Mouse (Mus musculus): Measurements from ENCODE around the gene Gm45902. TPM values are rescaled to one million over a fixed set of nuclear protein-coding genes. Genes with fewer than 3 reads are reported as not detected.
A peak's percentile ranks its signal among the peaks of the same experiment; 100 is the strongest.

Gene Gm45902
- polyA plus RNA-seq, 1 experiment from 2014 or later, result 3.9 TPM

- Histone ChIP-seq H3K27ac (replicated peaks; ENCODE audit: low read depth, low read length) (no peak overlapping the region), H3K36me3 (ENCODE audit: control insufficient read depth, insufficient read depth, low read length) (peaks cover 67% of the 10 kb centered on the region), H3K4me1 (ENCODE audit: control insufficient read depth, insufficient read depth, low read length) (no peaks in the 10 kb centered on the region), H3K27me3 (replicated peaks; ENCODE audit: control insufficient read depth, insufficient read depth, low read length) (no peaks in the 10 kb centered on the region), H3K4me3 (ENCODE audit: low read depth, low read length) (no peak overlapping the region), H3K9me3 (ENCODE audit: control insufficient read depth, low read length) (no peaks in the 10 kb centered on the region), H3K4me2 (ENCODE audit: low read depth, low read length) (no peak overlapping the region), H3K9ac (ENCODE audit: low read depth, low read length) (no peak overlapping the region)
- DNase-seq (ENCODE audit: low spot score) (no peak), ATAC-seq (ENCODE audit: low read depth) (no peak)
- 89% methylated on average over 6 of the region's 6 CpGs for WGBS
Measured at GRCm38 (mm10) chr2:3499543-3499942, 13.0 kb downstream of the Gm45902 start.

- no peaks in the 10 kb centered on the region for H3K9me3 ChIP-seq (ENCODE audit: control insufficient read depth, low read length)
- WGBS, result 91% methylated on average over 3 of the region's 3 CpGs
- no peak overlapping the region for H3K27ac ChIP-seq (replicated peaks; ENCODE audit: low read depth, low read length)
- no peak for DNase-seq (ENCODE audit: low spot score)
- H3K4me1 ChIP-seq (ENCODE audit: control insufficient read depth, insufficient read depth, low read length), result no peaks in the 10 kb centered on the region
- no peak overlapping the region for H3K4me2 ChIP-seq (ENCODE audit: low read depth, low read length)
- ATAC-seq (ENCODE audit: low read depth), result no peak
- H3K27me3 ChIP-seq (replicated peaks; ENCODE audit: control insufficient read depth, insufficient read depth, low read length), result no peaks in the 10 kb centered on the region
- peaks cover 79% of the 10 kb centered on the region for H3K36me3 ChIP-seq (ENCODE audit: control insufficient read depth, insufficient read depth, low read length)
- no peak overlapping the region for H3K4me3 ChIP-seq (ENCODE audit: low read depth, low read length)
- H3K9ac ChIP-seq (ENCODE audit: low read depth, low read length), result no peak overlapping the region
Measured at GRCm38 (mm10) chr2:3493833-3494409, 18.7 kb downstream of the Gm45902 start.

GRCm38 (mm10) chr2:3489816-3490215, 22.8 kb downstream of the Gm45902 start:
- H3K4me3 ChIP-seq (ENCODE audit: low read depth, low read length), result no peak overlapping the region
- peaks cover 48% of the 10 kb centered on the region for H3K36me3 ChIP-seq (ENCODE audit: control insufficient read depth, insufficient read depth, low read length)
- H3K9ac ChIP-seq (ENCODE audit: low read depth, low read length), result no peak overlapping the region
- H3K9me3 ChIP-seq (ENCODE audit: control insufficient read depth, low read length), result no peaks in the 10 kb centered on the region
- no peak overlapping the region for H3K4me2 ChIP-seq (ENCODE audit: low read depth, low read length)
- 78% methylated on average over 3 of the region's 3 CpGs for WGBS
- DNase-seq (ENCODE audit: low spot score) (no peak), ATAC-seq (ENCODE audit: low read depth) (no peak)
- no peaks in the 10 kb centered on the region for H3K4me1 ChIP-seq (ENCODE audit: control insufficient read depth, insufficient read depth, low read length)
- H3K27me3 ChIP-seq (replicated peaks; ENCODE audit: control insufficient read depth, insufficient read depth, low read length), result no peaks in the 10 kb centered on the region
- no peak overlapping the region for H3K27ac ChIP-seq (replicated peaks; ENCODE audit: low read depth, low read length)

- WGBS, result 80% methylated on average over 3 of the region's 3 CpGs
- Histone ChIP-seq H3K4me1 (ENCODE audit: control insufficient read depth, insufficient read depth, low read length) (0 out of 2 replicates have a peak, but pooled peaks cover 5% of the 10 kb centered on the region), H3K4me2 (ENCODE audit: low read depth, low read length) (no peak overlapping the region), H3K36me3 (ENCODE audit: control insufficient read depth, insufficient read depth, low read length) (no peaks in the 10 kb centered on the region), H3K27me3 (replicated peaks; ENCODE audit: control insufficient read depth, insufficient read depth, low read length) (no peaks in the 10 kb centered on the region), H3K27ac (replicated peaks; ENCODE audit: low read depth, low read length) (no peak overlapping the region), H3K4me3 (ENCODE audit: low read depth, low read length) (no peak overlapping the region), H3K9ac (ENCODE audit: low read depth, low read length) (no peak overlapping the region), H3K9me3 (ENCODE audit: control insufficient read depth, low read length) (no peaks in the 10 kb centered on the region)
- DNase-seq (ENCODE audit: low spot score) (no peak), ATAC-seq (ENCODE audit: low read depth) (no peak)
Measured at GRCm38 (mm10) chr2:3480239-3480638, 32.4 kb downstream of the Gm45902 start.

- peaks cover 14% of the 10 kb centered on the region for H3K4me1 ChIP-seq (ENCODE audit: control insufficient read depth, insufficient read depth, low read length)
- no peak for DNase-seq (ENCODE audit: low spot score)
- peak overlapping the region; percentile 88; the same call in 1 of the 2 replicates for H3K4me2 ChIP-seq (ENCODE audit: low read depth, low read length)
- H3K4me3 ChIP-seq (ENCODE audit: low read depth, low read length), result peak overlapping the region; percentile 93; the same call in 1 of the 2 replicates
- no peak for ATAC-seq (ENCODE audit: low read depth)
- no peaks in the 10 kb centered on the region for H3K9me3 ChIP-seq (ENCODE audit: control insufficient read depth, low read length)
- no peak overlapping the region for H3K27ac ChIP-seq (replicated peaks; ENCODE audit: low read depth, low read length)
- 48% methylated on average over 3 of the region's 3 CpGs for WGBS
- no peak overlapping the region; the same call in 1 of the 2 replicates for H3K9ac ChIP-seq (ENCODE audit: low read depth, low read length)
- H3K36me3 ChIP-seq (ENCODE audit: control insufficient read depth, insufficient read depth, low read length), result no peaks in the 10 kb centered on the region
- no peaks in the 10 kb centered on the region for H3K27me3 ChIP-seq (replicated peaks; ENCODE audit: control insufficient read depth, insufficient read depth, low read length)
Measured at GRCm38 (mm10) chr2:3475746-3476251, 36.8 kb downstream of the Gm45902 start.

- peak; percentile 98 for ATAC-seq (ENCODE audit: low read depth)
- H3K9ac ChIP-seq (ENCODE audit: low read depth, low read length), result peak within 1 kb of the TSS; percentile 82
- peak within 1 kb of the TSS; percentile 88 for H3K4me2 ChIP-seq (ENCODE audit: low read depth, low read length)
- 0% methylated on average over 30 of the region's 42 CpGs for WGBS
- H3K9me3 ChIP-seq (ENCODE audit: control insufficient read depth, low read length), result no peaks in the 10 kb centered on the region
- H3K27me3 ChIP-seq (replicated peaks; ENCODE audit: control insufficient read depth, insufficient read depth, low read length), result no peaks in the 10 kb centered on the region
- H3K4me1 ChIP-seq (ENCODE audit: control insufficient read depth, insufficient read depth, low read length), result peaks cover 14% of the 10 kb centered on the region
- peak within 1 kb of the TSS; percentile 93 for H3K4me3 ChIP-seq (ENCODE audit: low read depth, low read length)
- H3K27ac ChIP-seq (replicated peaks; ENCODE audit: low read depth, low read length), result peak within 1 kb of the TSS; percentile 93
- H3K36me3 ChIP-seq (ENCODE audit: control insufficient read depth, insufficient read depth, low read length), result peaks cover 6% of the 10 kb centered on the region; the same call in 1 of the 2 replicates
- peak; percentile 98 for DNase-seq (ENCODE audit: low spot score)
Measured at GRCm38 (mm10) chr2:3474861-3475283, 37.7 kb downstream of the Gm45902 start, which contains the start of gene Suv39h2. Gene Suv39h2, minus strand, starts transcription at chr2:3475031.

- no peaks in the 10 kb centered on the region for H3K27me3 ChIP-seq (replicated peaks; ENCODE audit: control insufficient read depth, insufficient read depth, low read length)
- peaks cover 14% of the 10 kb centered on the region for H3K4me1 ChIP-seq (ENCODE audit: control insufficient read depth, insufficient read depth, low read length)
- peak overlapping the region; percentile 93 for H3K27ac ChIP-seq (replicated peaks; ENCODE audit: low read depth, low read length)
- peak overlapping the region; percentile 88 for H3K4me2 ChIP-seq (ENCODE audit: low read depth, low read length)
- ATAC-seq (ENCODE audit: low read depth), result peak; percentile 79
- peak overlapping the region; percentile 82 for H3K9ac ChIP-seq (ENCODE audit: low read depth, low read length)
- no peaks in the 10 kb centered on the region for H3K9me3 ChIP-seq (ENCODE audit: control insufficient read depth, low read length)
- under 1% methylated on average over 28 of the region's 46 CpGs for WGBS
- DNase-seq (ENCODE audit: low spot score), result peak; percentile 83
- peak overlapping the region; percentile 93 for H3K4me3 ChIP-seq (ENCODE audit: low read depth, low read length)
- peaks cover 10% of the 10 kb centered on the region; the same call in 1 of the 2 replicates for H3K36me3 ChIP-seq (ENCODE audit: control insufficient read depth, insufficient read depth, low read length)
Measured at GRCm38 (mm10) chr2:3474361-3474805, 38.2 kb downstream of the Gm45902 start.

- Histone ChIP-seq H3K36me3 (ENCODE audit: control insufficient read depth, insufficient read depth, low read length) (peaks cover 10% of the 10 kb centered on the region; the same call in 1 of the 2 replicates), H3K9me3 (ENCODE audit: control insufficient read depth, low read length) (no peaks in the 10 kb centered on the region), H3K27ac (replicated peaks; ENCODE audit: low read depth, low read length) (peak overlapping the region; percentile 93), H3K9ac (ENCODE audit: low read depth, low read length) (peak overlapping the region; percentile 82), H3K4me1 (ENCODE audit: control insufficient read depth, insufficient read depth, low read length) (peaks cover 14% of the 10 kb centered on the region), H3K27me3 (replicated peaks; ENCODE audit: control insufficient read depth, insufficient read depth, low read length) (no peaks in the 10 kb centered on the region), H3K4me3 (ENCODE audit: low read depth, low read length) (peak overlapping the region; percentile 93), H3K4me2 (ENCODE audit: low read depth, low read length) (peak overlapping the region; percentile 88)
- DNase-seq (ENCODE audit: low spot score) (peak; percentile 8), ATAC-seq (ENCODE audit: low read depth) (no peak)
- under 1% methylated on average over 12 of the region's 12 CpGs for WGBS
Measured at GRCm38 (mm10) chr2:3473891-3474290, 38.7 kb downstream of the Gm45902 start.

All from embryonic facial prominence, embryonic 14.5 days (tissue).